Mouse (Mus musculus) thymus, adult 2 months (tissue): Measurements from ENCODE around the gene Pla2g4c. TPM values are rescaled to one million over a fixed set of nuclear protein-coding genes. Genes with fewer than 3 reads are reported as not detected.

Experiments used
- DNase-seq: peaks from one replicate; pipeline ENCODE4 v3.0.0; 2021
- H3K27ac ChIP-seq: fragments of 200-500 bp; 2 replicates; pipeline ENCODE4 v1.5.1; 2012; ENCODE audit warnings: low read length, control low read depth; ENCODE audit not compliant: control insufficient read depth, insufficient read depth
- H3K27me3 ChIP-seq: fragments of 200-500 bp; 2 replicates; pipeline ENCODE4 v1.6.1; 2012; ENCODE audit warnings: mild to moderate bottlenecking, low read length, moderate library complexity, mixed read lengths; ENCODE audit not compliant: control insufficient read depth, insufficient read depth
- H3K36me3 ChIP-seq: fragments of 200-500 bp; 2 replicates; pipeline ENCODE4 v1.6.1; 2012; ENCODE audit warnings: mild to moderate bottlenecking, low read length, moderate library complexity; ENCODE audit not compliant: control insufficient read depth, insufficient read depth
- H3K4me1 ChIP-seq: fragments of 200-500 bp; replicated peaks from 2 replicates; pipeline ENCODE4 v1.6.1; 2012; ENCODE audit warnings: low read length; ENCODE audit not compliant: control insufficient read depth, insufficient read depth
- H3K4me3 ChIP-seq: fragments of 200-500 bp; 2 replicates; pipeline ENCODE4 v1.5.1; 2012; ENCODE audit warnings: mild to moderate bottlenecking, low read length, control low read depth, moderate library complexity; ENCODE audit not compliant: control insufficient read depth, insufficient read depth
- CTCF ChIP-seq: fragments of 200-500 bp; IDR thresholded peaks from 2 replicates; pipeline ENCODE4 v1.5.1; 2012; ENCODE audit warnings: mild to moderate bottlenecking, control low read depth, low read length, moderate library complexity, borderline replicate concordance; ENCODE audit not compliant: control insufficient read depth, poor library complexity, insufficient read depth; ENCODE audit errors: extremely low read depth
- POLR2A ChIP-seq: fragments of 200-500 bp; IDR thresholded peaks from 2 replicates; pipeline ENCODE4 v1.6.1; 2012; ENCODE audit warnings: mild to moderate bottlenecking, low read length, control low read depth, moderate library complexity; ENCODE audit not compliant: control insufficient read depth, poor library complexity, insufficient read depth; ENCODE audit errors: extremely low read depth
- WGBS: fragments of 180-500 bp; shearing (Covaris S2); methylation state at CpG from one replicate; pipeline ENCODE4 v1.1.7; 2018; 5-methylcytosine and 5-hydroxymethylcytosine counted together
- polyA plus RNA-seq: library from polyadenylated mRNA; depleted of rRNA; stranded (reverse); fragments of >200 nt; gene quantifications from 2 replicates; pipeline ENCODE4 v1.2.3, GENCODE M21; 2012

The Pla2g4c gene
- polyA plus RNA-seq, 1 experiment: 0.70 TPM

DNA sequence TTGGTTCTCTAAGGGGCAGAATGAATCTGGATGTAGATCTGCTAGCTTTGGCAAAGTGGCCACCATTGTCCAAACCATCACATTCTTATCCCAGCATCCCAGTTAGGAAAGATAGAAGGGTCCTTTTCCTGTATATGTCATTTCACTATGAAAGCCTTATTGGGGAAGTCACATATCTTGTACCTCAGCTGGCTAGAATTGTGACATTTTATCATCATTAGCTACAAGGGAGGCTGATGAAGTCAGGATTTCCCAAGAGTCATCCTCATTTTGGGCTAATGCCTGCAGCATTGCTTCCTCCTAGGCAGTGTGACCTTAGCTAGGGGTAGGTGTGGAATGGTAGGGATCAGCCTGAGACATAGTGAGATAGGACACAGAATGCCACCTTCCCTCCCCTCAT is 21.1 kb upstream of the Pla2g4c start:
- DNase-seq: no peak
- Histone ChIP-seq H3K4me1 (peaks cover 20% of the 10 kb centered on the region), H3K27me3 (no peaks in the 10 kb centered on the region), H3K36me3 (peaks cover 14% of the 10 kb centered on the region), H3K4me3 (no peak overlapping the region), H3K27ac (peak overlapping the region; percentile 66; the same call in 1 of the 2 replicates)
- TF ChIP-seq CTCF (no peak), POLR2A (no peak)

DNA sequence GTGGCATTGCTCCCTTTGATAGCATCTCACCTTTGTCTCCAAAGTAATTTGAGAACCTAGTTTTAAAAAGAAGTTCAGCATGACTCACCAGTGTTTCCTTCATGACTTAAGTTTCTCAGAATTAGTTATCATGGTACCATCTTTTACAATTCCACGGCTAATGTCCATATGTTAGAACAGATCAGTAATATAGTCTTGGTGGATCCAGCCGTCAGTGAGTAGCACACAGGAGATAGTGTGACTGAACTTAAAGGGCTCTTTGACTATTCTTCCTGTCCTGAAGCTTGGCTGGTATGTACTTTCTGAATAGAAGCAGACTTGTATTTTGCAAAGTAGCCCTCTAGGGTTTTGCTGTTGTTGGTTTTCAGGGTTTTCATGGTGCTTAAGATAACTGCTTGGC is 15.0 kb upstream of the Pla2g4c start:
- TF ChIP-seq POLR2A (no peak), CTCF (no peak)
- Histone ChIP-seq H3K4me3 (no peak overlapping the region), H3K36me3 (peaks cover 24% of the 10 kb centered on the region; the same call in 1 of the 2 replicates), H3K4me1 (peaks cover 5% of the 10 kb centered on the region), H3K27me3 (no peaks in the 10 kb centered on the region), H3K27ac (no peak overlapping the region)
- DNase-seq: no peak
- WGBS: 89% methylated on average over 2 of the region's 2 CpGs

DNA sequence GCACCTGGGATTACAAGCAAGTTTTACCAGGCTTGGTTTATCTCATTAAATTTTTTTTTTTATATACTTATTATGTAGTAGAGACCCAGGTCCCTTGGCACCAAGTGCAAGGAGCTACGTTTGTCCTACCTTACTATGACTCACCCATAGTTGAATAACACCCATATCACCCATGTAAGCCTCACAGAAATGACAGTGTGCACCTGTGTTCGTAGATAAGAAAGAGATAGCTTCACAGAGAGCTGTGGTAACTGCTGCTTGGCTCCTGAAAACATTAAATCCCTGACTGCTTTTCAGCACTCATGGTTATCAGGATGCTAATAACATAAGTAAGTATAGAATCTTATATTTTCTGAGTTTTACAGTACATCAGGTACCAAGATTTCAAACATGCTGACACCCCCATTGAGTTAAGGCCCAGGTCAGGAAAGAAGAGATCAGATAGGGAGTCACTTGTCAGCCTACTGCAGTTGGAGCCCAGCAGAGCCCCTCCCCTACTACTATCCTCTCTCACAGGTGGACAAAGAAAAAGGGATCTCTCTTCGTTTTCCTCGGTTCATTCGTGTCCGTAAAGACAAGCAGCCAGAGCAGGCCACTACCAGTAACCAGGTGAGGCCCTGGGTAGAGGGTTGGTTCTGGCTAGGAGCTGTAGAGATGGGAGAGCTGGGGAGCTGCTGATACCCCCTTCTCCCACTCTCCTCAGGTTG is 13.8 kb upstream of the Pla2g4c start:
- 94% methylated on average over 6 of the region's 6 CpGs for WGBS
- TF ChIP-seq POLR2A (no peak), CTCF (no peak)
- Histone ChIP-seq H3K4me3 (no peak overlapping the region), H3K4me1 (peaks cover 5% of the 10 kb centered on the region; the same call in 1 of the 2 replicates), H3K36me3 (peaks cover 24% of the 10 kb centered on the region; the same call in 1 of the 2 replicates), H3K27me3 (no peaks in the 10 kb centered on the region), H3K27ac (no peak overlapping the region)
- no peak for DNase-seq

DNA sequence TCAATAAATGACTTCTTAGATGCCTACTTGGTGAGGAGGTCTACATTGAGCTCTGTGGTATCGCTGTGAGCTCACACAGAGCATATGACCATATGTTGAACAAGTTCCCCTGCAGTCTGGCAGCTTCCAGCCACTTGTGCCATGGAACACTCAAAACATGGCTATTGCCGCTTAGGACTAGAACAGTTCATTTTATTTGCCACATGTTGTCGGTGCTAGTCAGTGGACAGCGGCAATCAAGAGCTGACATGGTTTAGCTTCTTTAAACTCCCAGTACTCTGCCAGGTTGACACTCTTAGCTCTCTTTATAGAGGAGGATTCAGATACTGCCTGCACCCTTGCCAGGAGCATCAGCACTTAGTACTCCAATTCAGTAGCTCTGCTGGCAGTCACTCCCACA is 13.1 kb upstream of the Pla2g4c start:
- H3K4me1 ChIP-seq: peaks cover 5% of the 10 kb centered on the region; the same call in 1 of the 2 replicates
- H3K36me3 ChIP-seq: peaks cover 23% of the 10 kb centered on the region; the same call in 1 of the 2 replicates
- TF ChIP-seq POLR2A (no peak), CTCF (no peak)
- no peak overlapping the region for H3K4me3 ChIP-seq
- DNase-seq: no peak
- 100% methylated on average over 4 of the region's 4 CpGs for WGBS
- 0 out of 2 replicates have a peak overlapping the region, but pooled peaks have one; percentile 18 for H3K27ac ChIP-seq
- H3K27me3 ChIP-seq: no peaks in the 10 kb centered on the region

DNA sequence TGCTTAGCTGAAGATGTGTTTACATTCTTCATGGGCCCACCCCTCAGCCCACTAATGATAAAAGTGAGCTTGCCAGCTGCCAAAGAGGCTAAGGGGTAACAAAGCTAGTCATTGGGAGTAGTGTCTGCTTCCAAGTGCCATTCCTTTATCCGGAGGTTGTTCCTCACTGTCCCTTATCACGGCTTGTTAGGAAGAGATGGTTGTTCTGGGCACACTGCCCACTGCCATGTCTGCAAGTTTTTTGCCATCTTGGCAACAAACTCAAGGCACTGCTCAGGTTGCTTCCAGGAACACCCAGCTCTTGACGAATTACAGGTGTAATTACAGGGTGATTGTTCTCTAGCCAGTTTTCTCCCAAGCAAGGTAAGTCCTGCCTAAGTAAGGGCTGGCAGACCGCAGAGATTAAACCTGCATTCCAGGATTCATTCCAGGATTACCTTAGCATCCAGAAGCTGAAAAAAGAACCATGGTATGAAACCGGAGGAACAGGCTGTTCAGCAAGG is 10.3 kb upstream of the Pla2g4c start:
- Histone ChIP-seq H3K4me3 (no peak overlapping the region), H3K36me3 (peaks cover 9% of the 10 kb centered on the region; the same call in 1 of the 2 replicates), H3K4me1 (peaks cover 3% of the 10 kb centered on the region; the same call in 1 of the 2 replicates), H3K27me3 (no peaks in the 10 kb centered on the region), H3K27ac (no peak overlapping the region)
- 96% methylated on average over 5 of the region's 5 CpGs for WGBS
- no peak for DNase-seq
- TF ChIP-seq CTCF: no peak
- TF ChIP-seq POLR2A: no peak

DNA sequence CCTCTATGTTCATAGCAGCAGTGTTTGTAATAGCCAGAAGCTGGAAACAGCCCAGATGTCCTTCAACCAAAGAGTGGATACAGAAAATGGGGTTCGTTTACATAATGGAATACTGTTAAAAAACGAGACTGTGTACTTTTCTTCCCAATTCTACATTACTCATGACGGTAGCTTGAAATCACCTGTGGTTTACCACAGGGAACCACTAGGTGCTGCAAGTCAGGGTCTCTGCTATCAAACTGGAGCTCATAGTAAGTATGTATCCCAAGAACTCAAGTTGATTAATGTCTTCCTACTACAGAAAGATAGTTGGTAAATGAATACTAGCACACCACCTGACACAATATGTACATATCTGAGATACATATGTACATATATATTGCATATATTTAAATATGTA is 3.0 kb upstream of the Pla2g4c start:
- DNase-seq: no peak
- TF ChIP-seq POLR2A (no peak), CTCF (no peak)
- WGBS: 9% methylated on average over 3 of the region's 3 CpGs
- Histone ChIP-seq H3K4me1 (no peaks in the 10 kb centered on the region), H3K36me3 (no peaks in the 10 kb centered on the region), H3K4me3 (no peak overlapping the region), H3K27ac (no peak overlapping the region), H3K27me3 (no peaks in the 10 kb centered on the region)

DNA sequence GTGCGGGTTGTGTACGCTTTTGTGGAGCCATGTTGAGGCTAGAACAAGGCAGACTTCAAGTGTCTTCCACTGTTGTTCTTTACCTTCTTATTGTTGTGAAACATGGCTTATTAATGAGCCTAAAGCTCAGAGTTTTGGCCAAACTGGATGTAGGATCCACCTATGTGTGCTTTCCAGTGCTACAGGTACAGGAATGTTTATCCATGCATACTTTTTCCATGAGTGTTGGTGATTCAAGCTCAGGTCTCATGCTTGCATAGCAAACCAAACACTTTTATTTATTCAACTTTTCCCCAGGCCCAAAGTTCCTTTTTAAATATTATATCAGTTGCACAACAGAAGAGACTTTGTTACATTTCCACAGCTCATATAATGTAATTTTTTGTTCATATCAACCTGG is 6.1 kb downstream of the Pla2g4c start:
- Histone ChIP-seq H3K27me3 (no peaks in the 10 kb centered on the region), H3K4me3 (no peak overlapping the region), H3K36me3 (no peaks in the 10 kb centered on the region), H3K27ac (no peak overlapping the region), H3K4me1 (no peaks in the 10 kb centered on the region)
- 99% methylated on average over 2 of the region's 2 CpGs for WGBS
- DNase-seq: no peak
- no peak for TF ChIP-seq POLR2A
- TF ChIP-seq CTCF: no peak
